Mouse (Mus musculus) layer of hippocampus, adult 11-12 months (tissue): ENCODE measurements around the gene Tent5a.

ENCODE experiments used
- DNase-seq: peaks from one replicate; pipeline ENCODE4 v3.0.0; 2022; ENCODE audit warnings: low spot score

The Tent5a gene

DNA sequence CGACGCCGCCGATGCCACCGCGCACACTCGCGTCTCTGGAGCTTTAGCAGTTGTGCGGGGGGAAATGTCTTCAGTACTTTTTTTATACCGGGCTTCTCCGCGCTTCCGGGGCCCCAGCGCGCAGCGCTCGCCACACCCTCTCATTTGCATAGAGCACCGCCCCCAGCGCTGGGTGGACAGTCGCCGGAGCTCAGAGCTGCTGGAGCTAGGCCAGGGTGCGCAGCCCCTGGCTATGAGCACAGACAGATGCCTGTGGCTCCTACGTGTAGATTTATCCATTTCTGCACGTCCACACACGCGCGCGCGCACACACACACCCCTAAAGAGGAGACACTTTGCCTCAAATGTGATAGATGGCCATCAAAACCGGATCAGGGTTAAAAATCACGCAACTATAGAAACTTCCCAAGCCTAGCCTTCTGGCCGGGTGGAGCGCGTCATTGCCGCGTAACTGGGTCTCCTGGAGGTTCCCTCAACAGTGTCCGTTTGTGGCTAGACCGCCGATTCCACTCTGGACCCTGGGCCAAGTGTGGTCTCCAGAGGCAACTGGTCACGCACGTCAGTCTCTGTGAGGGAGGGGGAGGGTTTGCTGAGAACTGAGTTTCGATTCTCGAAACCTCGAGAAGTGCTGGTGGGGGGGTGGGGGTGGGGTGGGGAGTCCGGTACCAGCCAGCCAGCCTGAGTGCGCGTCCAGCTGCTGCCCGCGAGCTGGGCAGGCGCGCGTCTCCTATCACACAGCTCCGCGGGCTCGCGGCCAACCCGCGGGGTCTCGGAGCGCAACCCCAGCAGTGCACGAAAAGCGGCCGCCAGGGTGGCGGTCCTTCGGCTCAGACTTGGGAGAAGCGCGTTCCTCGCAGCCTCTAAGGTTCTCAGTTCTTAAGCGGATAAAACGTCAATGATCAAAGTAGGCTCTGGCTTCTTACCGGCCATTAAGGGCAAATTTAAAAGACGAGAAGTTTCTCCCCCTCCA is at the start of gene Tent5a:
Tent5a (minus strand) TSS at position 107 of the 970 bp plus-strand sequence.
- DNase-seq, result peak; percentile 64

- no peak for DNase-seq
These were observed 49.6 kb upstream of the Tent5a start for GRCm38 (mm10) chr9:85376643-85377307.

DNA sequence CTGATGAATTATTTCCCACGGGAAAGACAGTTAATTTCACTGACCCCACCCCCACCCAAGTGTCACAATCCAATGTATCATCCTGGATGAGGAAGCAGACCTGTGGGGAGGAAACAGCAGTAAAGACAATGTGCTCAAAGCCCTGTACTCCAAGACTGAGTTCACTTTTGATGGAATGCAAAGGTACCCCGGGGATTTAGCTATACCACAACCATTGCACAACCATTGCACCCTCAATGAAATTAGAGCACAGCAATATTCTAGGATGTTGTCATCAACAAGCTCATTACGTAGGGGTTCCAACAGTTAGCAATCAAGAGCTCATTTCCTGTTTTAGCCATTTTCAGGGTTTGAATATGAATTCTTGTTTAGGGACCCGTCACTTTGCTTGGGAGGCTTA is 48.0 kb upstream of the Tent5a start:
- DNase-seq, result no peak

DNA sequence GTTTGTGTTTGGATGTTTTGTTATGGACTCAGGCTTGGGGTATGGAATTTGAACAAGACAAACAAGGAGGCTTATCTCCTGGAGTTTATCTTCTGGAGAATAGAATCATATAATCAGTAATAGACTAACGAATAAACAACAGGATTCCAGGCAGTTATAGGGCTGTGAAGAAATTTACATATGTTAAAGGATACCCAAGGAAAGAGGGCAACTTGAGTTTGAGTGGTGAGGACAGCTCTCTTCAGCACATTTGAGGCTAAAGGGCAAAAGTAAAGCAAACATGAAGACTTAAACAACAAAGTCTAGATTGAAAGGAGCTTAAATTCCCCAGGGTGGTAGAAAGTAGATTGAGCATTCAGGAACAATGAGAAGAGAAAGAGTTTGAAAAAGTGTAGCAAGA is 44.9 kb upstream of the Tent5a start:
- DNase-seq, result no peak

GRCm38 (mm10) chr9:85369512-85369911 is 42.4 kb upstream of the Tent5a start:
- no peak for DNase-seq

GRCm38 (mm10) chr9:85357154-85357860 is 30.2 kb upstream of the Tent5a start:
- DNase-seq, result no peak

- DNase-seq, result no peak
These were observed 28.4 kb upstream of the Tent5a start for GRCm38 (mm10) chr9:85355559-85355958.

GRCm38 (mm10) chr9:85347823-85348523 is 20.8 kb upstream of the Tent5a start:
- no peak for DNase-seq

GRCm38 (mm10) chr9:85342892-85343785 is 16.0 kb upstream of the Tent5a start:
- no peak for DNase-seq

GRCm38 (mm10) chr9:85340303-85340702 is 13.2 kb upstream of the Tent5a start:
- DNase-seq, result no peak

- no peak for DNase-seq
These were observed 8.9 kb upstream of the Tent5a start for GRCm38 (mm10) chr9:85336046-85336445.

- DNase-seq, result no peak
These were observed 4.4 kb upstream of the Tent5a start for GRCm38 (mm10) chr9:85331521-85331920.

GRCm38 (mm10) chr9:85328259-85328658 is 1.1 kb upstream of the Tent5a start:
- peak; percentile 89 for DNase-seq

- peak; percentile 43 for DNase-seq
These were observed 581 bp downstream of the Tent5a start for GRCm38 (mm10) chr9:85326292-85327241.

DNA sequence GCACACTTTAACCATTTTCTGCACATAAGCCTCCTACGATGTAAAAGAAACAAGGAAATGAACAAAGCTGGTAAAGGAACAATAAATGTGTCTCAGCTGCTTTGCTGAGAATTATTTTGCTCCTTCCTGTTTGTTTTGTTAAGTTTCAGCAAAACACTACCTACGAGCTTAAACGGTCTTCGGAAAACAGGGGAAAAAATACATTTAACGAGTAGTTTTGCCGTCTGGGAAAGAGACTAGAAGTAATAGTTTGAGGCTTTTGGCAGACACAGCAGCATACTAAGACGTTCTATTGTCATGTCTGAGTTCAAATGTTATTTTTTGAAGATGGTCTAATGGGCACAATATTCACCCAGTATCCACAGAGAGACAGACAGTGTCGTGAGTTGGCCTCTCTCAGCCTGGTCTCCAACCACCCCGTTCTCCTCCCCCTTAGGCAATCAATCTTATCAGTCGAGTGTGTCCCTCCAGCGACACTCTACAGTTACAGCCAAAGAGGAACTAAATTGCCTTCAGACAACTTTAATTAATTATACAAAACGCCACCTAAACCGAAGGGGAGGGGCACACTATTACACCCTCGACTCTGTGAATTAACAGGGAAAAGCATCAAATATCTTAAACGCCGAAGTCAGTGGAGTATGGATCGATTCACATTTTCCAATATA is 1.8 kb downstream of the Tent5a start:
- no peak for DNase-seq

DNA sequence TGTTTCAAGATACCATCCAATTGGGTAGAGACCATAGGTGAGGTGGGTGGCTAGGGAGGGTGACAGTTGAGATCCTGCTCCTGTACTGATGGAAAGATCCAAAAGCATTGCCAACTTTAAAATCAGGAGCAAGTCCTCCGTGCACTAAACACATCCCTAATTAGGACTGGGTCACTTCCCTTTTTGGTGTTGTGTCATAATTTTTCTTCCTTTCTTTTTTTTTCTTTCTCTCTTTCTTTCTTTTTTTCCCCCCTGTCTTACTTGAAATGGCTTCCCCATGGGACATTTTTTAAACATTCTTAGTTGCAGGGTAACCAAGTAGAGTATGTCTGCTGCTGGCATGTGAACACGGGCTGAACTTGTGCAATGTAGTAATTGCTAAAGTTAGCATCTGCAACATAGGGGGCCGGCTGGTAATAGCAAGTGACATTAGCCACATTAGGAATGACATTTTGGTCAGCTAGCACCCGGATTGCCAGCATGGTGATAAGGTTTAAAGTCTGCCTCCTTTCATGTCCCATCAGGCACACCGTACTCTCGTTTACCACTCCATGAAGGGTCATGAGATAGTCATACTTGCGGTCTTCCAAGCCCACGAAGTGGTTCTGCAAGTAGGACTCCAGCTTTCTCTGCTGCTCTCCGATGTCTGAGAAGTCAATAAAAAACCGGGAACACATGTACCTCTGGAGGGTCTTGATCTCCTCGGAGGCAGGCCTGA is 2.8 kb downstream of the Tent5a start:
- no peak for DNase-seq

- no peak for DNase-seq
These were observed 6.8 kb downstream of the Tent5a start for GRCm38 (mm10) chr9:85320167-85320951.

DNA sequence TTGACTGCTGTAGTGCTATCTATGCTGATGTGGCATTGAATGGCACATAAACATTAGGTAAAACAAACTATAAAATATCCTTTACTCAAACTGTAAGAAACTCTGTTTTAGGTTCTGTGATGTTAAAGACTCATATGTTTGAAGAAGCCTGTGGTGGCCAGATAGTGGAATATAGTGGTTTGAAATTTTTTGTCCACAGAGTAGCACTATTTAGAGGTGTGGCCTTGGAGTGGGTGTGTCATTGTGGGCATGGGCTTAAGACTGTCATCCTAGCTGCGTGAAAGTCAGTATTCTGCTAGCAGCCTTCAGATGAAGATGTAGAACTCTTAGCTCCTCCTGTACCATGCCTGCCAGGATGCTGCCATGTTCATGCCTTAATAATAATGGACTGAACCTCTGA is 11.0 kb downstream of the Tent5a start:
- DNase-seq, result no peak
